Mouse (Mus musculus) large intestine, adult 2 months (tissue): ENCODE results near the gene Egfl6. TPM values are rescaled to one million over a fixed set of nuclear protein-coding genes. Genes with fewer than 3 reads are reported as not detected.

Experiments
- polyA plus RNA-seq: library from polyadenylated mRNA; depleted of rRNA; stranded (reverse); fragments of >200 nt; gene quantifications from 2 replicates; pipeline ENCODE4 v1.2.3, GENCODE M21; 2012; rRNA removed

Gene Egfl6
- polyA plus RNA-seq, 1 experiment: 0.07 TPM

Other genes starting within 250 kb of the Egfl6 start
- 1.5 and 2.1 TPM in 2 replicates for gene Trappc2, start 145.1 kb downstream of the Egfl6 start, polyA plus RNA-seq
- gene Ofd1, start 145.0 kb downstream of the Egfl6 start, polyA plus RNA-seq: 0.97 and 1.3 TPM in 2 replicates
- 6.7 and 7.9 TPM in 2 replicates for gene Rab9, start 105.9 kb downstream of the Egfl6 start, polyA plus RNA-seq
- gene Tceanc, start 67.2 kb downstream of the Egfl6 start, polyA plus RNA-seq: 0.55 and 1.1 TPM in 2 replicates